Mouse (Mus musculus) kidney, postnatal 25 days (tissue): ENCODE data around the gene Tbc1d17.

Experiments
- DNase-seq, 2 experiments: peaks; one replicate each; pipeline ENCODE4 v3.0.0; 2021; ENCODE audit warnings: mixed read lengths in 2 of 2

Tbc1d17 gene

GRCm38 (mm10) chr7:44821666-44822448 lies 27.0 kb downstream of the Tbc1d17 start:
- peak; percentile 1 to 20 for DNase-seq

GRCm38 (mm10) chr7:44820525-44820924 lies 28.4 kb downstream of the Tbc1d17 start:
- peak in 1 of 2 experiments; percentile 5 for DNase-seq

GRCm38 (mm10) chr7:44819863-44820262 lies 29.0 kb downstream of the Tbc1d17 start:
- DNase-seq = peak in 1 of 2 experiments; percentile 36

GRCm38 (mm10) chr7:44819391-44819790 lies 29.5 kb downstream of the Tbc1d17 start:
- DNase-seq = peak in 1 of 2 experiments; percentile 4

- DNase-seq = peak; percentile 35 to 54
Observed at GRCm38 (mm10) chr7:44818751-44819235, 30.1 kb downstream of the Tbc1d17 start.

- DNase-seq = peak in 1 of 2 experiments; percentile 21
Observed at GRCm38 (mm10) chr7:44818164-44818563, 30.7 kb downstream of the Tbc1d17 start.

GRCm38 (mm10) chr7:44817441-44817840 lies 31.4 kb downstream of the Tbc1d17 start:
- no peak for DNase-seq

- DNase-seq = no peak
Observed at GRCm38 (mm10) chr7:44816470-44817021, 32.3 kb downstream of the Tbc1d17 start, which contains the start of gene Atf5. Atf5 (minus strand) TSS chr7:44816658.

GRCm38 (mm10) chr7:44815721-44816469 lies 33.0 kb downstream of the Tbc1d17 start, which contains the start of the genes Nup62 and Il4i1:
Nup62 (plus strand) TSS chr7:44816088.
Il4i1 (plus strand) TSS chr7:44816387.
- peak; percentile 99 for DNase-seq

GRCm38 (mm10) chr7:44814952-44815553 lies 33.8 kb downstream of the Tbc1d17 start:
- DNase-seq = peak in 1 of 2 experiments; percentile 44

GRCm38 (mm10) chr7:44814423-44814822 lies 34.5 kb downstream of the Tbc1d17 start:
- peak in 1 of 2 experiments; percentile 18 for DNase-seq

- DNase-seq = peak in 1 of 2 experiments; percentile 18
Observed at GRCm38 (mm10) chr7:44813985-44814384, 34.9 kb downstream of the Tbc1d17 start.

GRCm38 (mm10) chr7:44812651-44813325 lies 36.1 kb downstream of the Tbc1d17 start:
- peak in 1 of 2 experiments; percentile 28 for DNase-seq

GRCm38 (mm10) chr7:44810819-44811557 lies 37.9 kb downstream of the Tbc1d17 start:
- DNase-seq = peak in 1 of 2 experiments; percentile 17

GRCm38 (mm10) chr7:44810365-44810764 lies 38.5 kb downstream of the Tbc1d17 start:
- peak in 1 of 2 experiments; percentile 5 for DNase-seq

- no peak for DNase-seq
Observed at GRCm38 (mm10) chr7:44809466-44809865, 39.4 kb downstream of the Tbc1d17 start.

GRCm38 (mm10) chr7:44808927-44809326 lies 40.0 kb downstream of the Tbc1d17 start:
- no peak for DNase-seq

GRCm38 (mm10) chr7:44792781-44793180 lies 56.1 kb downstream of the Tbc1d17 start:
- DNase-seq = no peak

- peak in 1 of 2 experiments; percentile 19 for DNase-seq
Observed at GRCm38 (mm10) chr7:44790066-44790465, 58.8 kb downstream of the Tbc1d17 start.

- DNase-seq = peak in 1 of 2 experiments; percentile 25
Observed at GRCm38 (mm10) chr7:44789531-44789930, 59.3 kb downstream of the Tbc1d17 start.
